Mouse (Mus musculus): ENCODE measurements around the gene Maf. TPM values are rescaled to one million over a fixed set of nuclear protein-coding genes. Genes with fewer than 3 reads are reported as not detected.

Maf gene
- 1.8 and 2.8 TPM in 2 replicates for polyA plus RNA-seq (2012; rRNA removed)

DNA sequence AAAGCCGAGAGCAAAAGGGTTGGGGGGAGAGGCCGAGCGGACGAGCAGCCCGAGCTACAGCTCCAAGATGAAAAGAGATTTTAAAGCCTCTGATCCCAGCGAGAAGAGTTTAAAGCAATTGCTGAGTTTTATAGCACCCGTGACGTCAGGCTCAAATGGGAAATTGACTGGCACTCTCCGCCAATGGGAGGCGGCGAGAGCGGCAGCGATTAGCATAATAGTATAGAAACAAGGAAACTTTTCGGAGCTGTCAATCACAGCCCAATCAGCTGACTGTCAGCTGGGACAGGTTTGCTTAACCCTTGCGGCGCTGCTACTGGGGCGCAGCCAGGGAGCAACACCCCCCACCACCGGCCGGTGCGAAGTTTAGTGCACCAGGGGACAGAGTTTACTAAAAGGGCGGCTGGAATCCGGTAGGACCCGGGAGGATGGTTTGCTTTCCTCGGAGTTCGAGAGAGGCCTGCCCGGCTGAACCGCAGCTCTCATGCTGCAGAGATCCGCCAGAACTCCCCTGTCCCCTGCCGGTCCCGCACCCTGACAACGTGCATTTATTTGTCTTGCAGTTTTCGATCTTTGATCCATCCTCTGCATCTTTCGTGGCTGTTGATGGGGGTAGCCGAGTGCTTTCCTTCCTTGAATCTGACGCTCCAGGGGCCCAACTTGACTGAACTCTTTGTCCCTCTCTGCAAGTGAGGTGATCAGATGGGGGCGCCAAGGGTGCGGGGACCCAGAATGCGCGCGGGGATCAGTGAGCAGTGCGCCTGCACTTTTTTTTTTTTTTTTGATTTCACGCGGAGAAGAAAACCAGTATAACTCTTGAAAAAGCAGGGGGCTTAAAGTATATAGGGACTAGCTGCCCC is at the start of gene Maf:
TSS of gene Maf (minus strand) at position 64 of the 860 bp plus-strand sequence.

